Mouse (Mus musculus): ENCODE results near the gene Phactr2.

- TF ChIP-seq CTCF (IDR thresholded peaks at IDR 0.05; ENCODE audit: extremely low read depth, insufficient read depth, insufficient read length, insufficient replicate concordance), result no peak
- TF ChIP-seq POLR2A (IDR thresholded peaks at IDR 0.05; ENCODE audit: low read depth, low read length), result no peak
These were observed 114.4 kb downstream of the Phactr2 start for GRCm38 (mm10) chr10:13359846-13360245.
